Mouse (Mus musculus): ENCODE results near the gene Atxn7l2.
A peak's percentile ranks its signal among the peaks of the same experiment; 100 is the strongest.

DNA sequence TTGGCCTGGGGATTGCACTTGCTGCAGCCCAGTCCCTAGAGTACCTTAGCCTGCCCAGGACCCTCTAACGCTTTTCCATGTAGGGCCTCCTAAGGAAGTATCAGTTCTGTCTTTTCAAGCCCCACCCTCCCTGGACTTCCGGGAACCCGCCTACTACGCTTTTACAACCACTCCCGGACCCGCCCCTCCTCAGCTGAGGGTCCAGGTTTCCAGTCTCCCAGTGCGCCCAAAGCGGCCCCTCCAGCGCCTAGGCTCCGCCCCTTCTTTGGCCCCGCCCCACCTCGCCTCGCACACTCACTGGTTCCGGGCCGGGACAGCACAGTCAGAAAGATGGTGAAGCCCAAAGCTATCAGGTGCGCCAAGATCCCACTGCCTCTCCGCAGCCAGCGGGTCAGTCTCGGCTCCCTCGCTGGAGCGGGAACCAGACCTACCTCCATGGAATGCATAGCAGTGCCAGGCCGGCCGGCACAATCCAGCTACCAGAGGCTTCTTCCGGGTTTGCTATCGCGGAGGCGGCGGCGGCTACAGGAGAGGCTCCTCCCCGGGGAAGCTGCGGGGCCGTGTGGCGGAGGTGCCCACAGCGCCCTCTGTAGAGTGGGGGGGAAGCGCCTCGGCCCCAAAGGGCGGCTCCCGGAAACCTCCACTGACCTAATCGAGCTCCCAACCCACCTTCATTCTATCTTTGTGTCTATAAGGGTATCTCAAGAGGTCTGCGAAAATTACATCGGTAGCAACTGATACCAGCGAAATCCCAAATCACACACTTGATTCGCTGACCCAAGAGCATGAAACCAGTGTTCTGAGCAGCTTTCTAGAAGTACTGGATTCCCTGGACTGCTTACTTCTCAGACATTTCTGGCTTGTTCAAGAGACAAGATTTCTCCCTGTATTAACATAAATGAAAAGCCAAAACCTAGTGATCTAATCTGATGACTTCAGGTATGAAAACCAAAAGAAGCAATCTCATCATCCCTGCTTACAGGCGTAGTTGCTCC, 10.1 kb downstream of the Atxn7l2 start, which contains the start of gene Cyb561d1:
- TF ChIP-seq POLR2A (IDR thresholded peaks at IDR 0.05; ENCODE audit: borderline replicate concordance, extremely low read depth, low read depth, low read length) (peak; percentile 78), CTCF (IDR thresholded peaks at IDR 0.05; ENCODE audit: insufficient read depth, low read length) (no peak)
